Mouse (Mus musculus) liver, embryonic 11.5 days (tissue): ENCODE results near the gene Tiam1. TPM values are rescaled to one million over a fixed set of nuclear protein-coding genes. Genes with fewer than 3 reads are reported as not detected.

ENCODE experiments used
- ATAC-seq: fragments of 200-750 bp; cut with Nextera tagmentation; replicated peaks from 2 replicates; pipeline ENCODE4 v1.8.0; 2017; ENCODE audit warnings: moderate number of reproducible peaks, mild to moderate bottlenecking, moderate TSS enrichment, moderate library complexity; ENCODE audit not compliant: low FRiP score
- DNase-seq: peaks from one replicate; pipeline ENCODE4 v3.0.0-alpha.2; 2017; ENCODE audit warnings: low spot score
- H3K27ac ChIP-seq: fragments of 300-500 bp; sonication (generic); 2 replicates; pipeline ENCODE4 v1.5.1; 2014; ENCODE audit warnings: mild to moderate bottlenecking, low read depth, low read length, control low read depth
- H3K27me3 ChIP-seq: fragments of 300-500 bp; sonication (generic); replicated peaks from 2 replicates; pipeline ENCODE4 v1.6.1; 2014; ENCODE audit warnings: low read length, mixed read lengths; ENCODE audit not compliant: control insufficient read depth, insufficient read depth
- H3K36me3 ChIP-seq: fragments of 300-500 bp; sonication (generic); 2 replicates; pipeline ENCODE4 v1.6.1; 2014; ENCODE audit warnings: mild to moderate bottlenecking, low read length, moderate library complexity, mixed read lengths; ENCODE audit not compliant: control insufficient read depth, insufficient read depth
- H3K4me1 ChIP-seq: fragments of 300-500 bp; sonication (generic); replicated peaks from 2 replicates; pipeline ENCODE4 v1.6.1; 2014; ENCODE audit warnings: low read length, mixed read lengths; ENCODE audit not compliant: control insufficient read depth, insufficient read depth
- H3K4me2 ChIP-seq: fragments of 300-500 bp; sonication (generic); 2 replicates; pipeline ENCODE4 v1.6.1; 2014; ENCODE audit warnings: mild to moderate bottlenecking, control low read depth, moderate library complexity
- H3K4me3 ChIP-seq: fragments of 300-500 bp; sonication (generic); 2 replicates; pipeline ENCODE4 v1.5.1; 2014; ENCODE audit warnings: low read depth, low read length, control low read depth
- H3K9ac ChIP-seq: fragments of 300-500 bp; sonication (generic); 2 replicates; pipeline ENCODE4 v1.6.1; 2014; ENCODE audit warnings: low read depth, low read length, control low read depth
- H3K9me3 ChIP-seq: fragments of 300-500 bp; sonication (generic); 2 replicates; pipeline ENCODE4 v1.6.1; 2016; ENCODE audit warnings: low read length, inconsistent platforms, mixed read lengths; ENCODE audit not compliant: control insufficient read depth
- WGBS: fragments of 180-500 bp; shearing (Covaris S2); extraction: QIAGEN DNeasy Blood & Tissue Kit; methylation state at CpG from one replicate; pipeline ENCODE4 v1.1.7; 2014; 5-methylcytosine and 5-hydroxymethylcytosine counted together
- polyA plus RNA-seq: library from polyadenylated mRNA; unstranded; fragments of >200 nt; fragmentation: Nextera tagmentation; extraction: Ambion mirVana; gene quantifications from 2 replicates; pipeline ENCODE4 v1.2.1, GENCODE M21; 2014

Tiam1 gene
- polyA plus RNA-seq, 1 experiment from 2014 or later, result 17.2 TPM

DNA sequence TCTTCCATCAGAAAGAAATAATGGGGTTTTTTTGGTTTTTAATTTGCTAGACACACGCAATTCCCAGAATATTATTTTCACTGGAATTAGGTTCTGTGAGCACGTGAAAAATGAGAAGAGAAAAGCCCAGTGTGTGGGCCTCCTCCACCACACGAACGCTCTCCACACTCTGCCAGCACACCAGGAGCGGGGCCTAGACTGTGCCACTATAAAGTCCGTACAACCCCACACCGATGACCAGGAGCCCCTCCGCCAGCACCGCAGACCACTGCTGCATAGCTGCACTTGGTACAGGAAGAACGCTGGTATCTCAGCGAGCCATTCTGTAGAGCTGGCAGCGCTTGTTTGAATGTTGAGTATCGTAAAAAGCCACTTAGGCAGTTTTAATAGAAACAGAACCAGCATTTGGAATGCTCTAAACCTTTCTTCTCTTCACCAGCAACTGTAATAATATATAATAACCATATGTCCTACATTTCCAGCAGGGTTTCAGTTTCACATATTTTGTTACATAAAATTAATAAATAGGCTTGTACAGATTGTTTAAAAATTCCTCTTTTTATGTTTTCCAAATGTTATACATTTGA is 136.1 kb downstream of the Tiam1 start:
- Histone ChIP-seq H3K36me3 (no peaks in the 10 kb centered on the region), H3K27me3 (no peaks in the 10 kb centered on the region), H3K4me1 (no peaks in the 10 kb centered on the region), H3K9ac (no peak overlapping the region), H3K27ac (no peak overlapping the region), H3K4me3 (no peak overlapping the region), H3K9me3 (no peaks in the 10 kb centered on the region), H3K4me2 (no peak overlapping the region)
- DNase-seq (no peak), ATAC-seq (no peak)
- WGBS, result 87% methylated on average over 13 of the region's 13 CpGs

- ATAC-seq, result no peak
- Histone ChIP-seq H3K27me3 (no peaks in the 10 kb centered on the region), H3K4me2 (no peak overlapping the region), H3K4me1 (no peaks in the 10 kb centered on the region), H3K4me3 (no peak overlapping the region), H3K27ac (no peak overlapping the region), H3K36me3 (no peaks in the 10 kb centered on the region), H3K9ac (no peak overlapping the region), H3K9me3 (no peaks in the 10 kb centered on the region)
- WGBS, result 93% methylated on average over 14 of the region's 14 CpGs
- DNase-seq, result no peak
Observed at GRCm38 (mm10) chr16:90003556-90003955, 140.0 kb downstream of the Tiam1 start.

DNA sequence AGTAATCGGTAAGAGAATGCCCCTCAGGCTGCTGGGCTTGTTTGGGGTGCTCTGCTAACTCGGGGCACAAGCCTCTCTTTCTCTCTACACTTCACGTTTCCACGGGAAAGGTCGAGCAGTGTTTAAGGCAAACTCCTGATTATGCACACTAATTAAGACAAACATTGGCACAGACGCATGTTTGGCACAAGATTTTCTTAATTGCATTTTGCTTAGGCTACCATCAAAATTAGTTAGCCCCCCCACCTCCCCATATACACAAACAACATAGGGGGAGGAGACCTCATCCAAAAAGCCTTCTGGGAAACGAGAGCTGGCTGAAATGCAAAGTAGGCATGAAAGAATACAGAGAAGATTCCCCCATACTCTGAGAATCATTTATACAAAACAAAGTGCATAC is 148.4 kb downstream of the Tiam1 start:
- H3K9ac ChIP-seq, result no peak overlapping the region
- no peak for DNase-seq
- ATAC-seq, result no peak
- H3K4me3 ChIP-seq, result no peak overlapping the region
- 88% methylated on average over 7 of the region's 7 CpGs for WGBS
- peaks cover 4% of the 10 kb centered on the region; the same call in 1 of the 2 replicates for H3K9me3 ChIP-seq
- H3K36me3 ChIP-seq, result no peaks in the 10 kb centered on the region
- H3K4me2 ChIP-seq, result no peak overlapping the region
- peaks cover 33% of the 10 kb centered on the region for H3K4me1 ChIP-seq
- H3K27ac ChIP-seq, result no peak overlapping the region
- no peaks in the 10 kb centered on the region for H3K27me3 ChIP-seq

- Histone ChIP-seq H3K4me1 (peaks cover 38% of the 10 kb centered on the region), H3K4me2 (peak overlapping the region; percentile 33), H3K36me3 (no peaks in the 10 kb centered on the region), H3K9me3 (peaks cover 4% of the 10 kb centered on the region; the same call in 1 of the 2 replicates), H3K27ac (no peak overlapping the region; the same call in 1 of the 2 replicates), H3K4me3 (no peak overlapping the region), H3K27me3 (no peaks in the 10 kb centered on the region), H3K9ac (no peak overlapping the region)
- ATAC-seq, result 0 out of 2 replicates have a peak, but pooled peaks have one; percentile 20
- WGBS, result 52% methylated on average over 17 of the region's 17 CpGs
- DNase-seq, result no peak
Observed at GRCm38 (mm10) chr16:89993991-89994825, 149.4 kb downstream of the Tiam1 start.

DNA sequence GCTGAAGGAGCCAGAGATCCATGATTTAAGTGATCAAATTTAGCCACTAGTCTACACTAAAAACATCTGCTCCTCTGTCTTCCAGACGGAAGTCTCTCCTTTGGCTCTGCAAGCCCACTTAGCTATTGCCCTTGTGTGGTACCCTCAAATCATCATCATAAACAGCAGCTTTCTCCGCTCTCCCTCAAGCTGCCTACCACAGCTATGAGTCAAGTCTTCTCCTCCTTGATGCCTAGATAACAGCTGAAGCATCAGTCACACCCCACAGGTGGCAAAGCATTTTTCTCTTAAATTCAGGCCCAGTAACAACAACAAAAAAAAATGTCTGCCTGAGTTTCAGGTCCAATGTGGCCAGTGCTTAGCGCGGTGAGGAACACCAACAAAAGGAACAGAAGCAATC is 150.1 kb downstream of the Tiam1 start:
- ATAC-seq, result no peak
- peaks cover 4% of the 10 kb centered on the region; the same call in 1 of the 2 replicates for H3K9me3 ChIP-seq
- DNase-seq, result no peak
- WGBS, result 74% methylated on average over 4 of the region's 4 CpGs
- H3K9ac ChIP-seq, result no peak overlapping the region
- no peak overlapping the region; the same call in 1 of the 2 replicates for H3K27ac ChIP-seq
- no peaks in the 10 kb centered on the region for H3K36me3 ChIP-seq
- H3K4me2 ChIP-seq, result peak overlapping the region; percentile 33
- no peak overlapping the region for H3K4me3 ChIP-seq
- H3K4me1 ChIP-seq, result peaks cover 38% of the 10 kb centered on the region
- H3K27me3 ChIP-seq, result no peaks in the 10 kb centered on the region

DNA sequence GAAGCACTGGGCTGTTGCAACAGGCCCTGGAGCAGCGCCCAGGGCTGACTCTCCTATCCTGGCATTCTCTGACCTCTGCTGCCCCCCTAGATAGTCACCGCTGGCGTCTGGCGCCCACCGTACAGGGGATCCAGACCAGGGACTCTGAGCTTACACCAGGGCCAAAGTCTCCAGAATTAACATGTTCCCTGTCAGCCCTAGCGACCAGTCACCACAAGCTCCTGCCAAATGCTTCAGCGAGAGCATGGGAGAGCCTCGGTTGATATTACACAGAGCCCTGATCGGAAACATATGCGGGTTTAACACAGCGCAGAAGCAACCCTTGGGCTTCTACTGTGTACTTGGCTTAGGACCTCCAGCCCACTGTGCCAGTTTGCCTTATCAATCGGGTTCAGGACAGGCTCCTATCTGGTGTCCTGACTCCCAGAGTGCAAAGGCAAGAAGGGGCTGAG is 151.8 kb downstream of the Tiam1 start:
- H3K4me2 ChIP-seq, result peak overlapping the region; percentile 13; the same call in 1 of the 2 replicates
- no peak overlapping the region for H3K9ac ChIP-seq
- H3K36me3 ChIP-seq, result no peaks in the 10 kb centered on the region
- H3K9me3 ChIP-seq, result peaks cover 4% of the 10 kb centered on the region; the same call in 1 of the 2 replicates
- ATAC-seq, result peak; percentile 69
- H3K27me3 ChIP-seq, result no peaks in the 10 kb centered on the region
- 54% methylated on average over 12 of the region's 12 CpGs for WGBS
- peak overlapping the region; percentile 62; the same call in 1 of the 2 replicates for H3K27ac ChIP-seq
- H3K4me1 ChIP-seq, result peaks cover 43% of the 10 kb centered on the region
- DNase-seq, result no peak
- no peak overlapping the region for H3K4me3 ChIP-seq

- ATAC-seq, result peak; percentile 73
- Histone ChIP-seq H3K4me2 (no peak overlapping the region), H3K4me3 (no peak overlapping the region), H3K9me3 (no peaks in the 10 kb centered on the region; the same call in 1 of the 2 replicates), H3K27me3 (no peaks in the 10 kb centered on the region), H3K4me1 (peaks cover 56% of the 10 kb centered on the region), H3K9ac (no peak overlapping the region), H3K27ac (no peak overlapping the region), H3K36me3 (no peaks in the 10 kb centered on the region)
- 58% methylated on average over 5 of the region's 5 CpGs for WGBS
- no peak for DNase-seq
Observed at GRCm38 (mm10) chr16:89990288-89990955, 153.1 kb downstream of the Tiam1 start.

DNA sequence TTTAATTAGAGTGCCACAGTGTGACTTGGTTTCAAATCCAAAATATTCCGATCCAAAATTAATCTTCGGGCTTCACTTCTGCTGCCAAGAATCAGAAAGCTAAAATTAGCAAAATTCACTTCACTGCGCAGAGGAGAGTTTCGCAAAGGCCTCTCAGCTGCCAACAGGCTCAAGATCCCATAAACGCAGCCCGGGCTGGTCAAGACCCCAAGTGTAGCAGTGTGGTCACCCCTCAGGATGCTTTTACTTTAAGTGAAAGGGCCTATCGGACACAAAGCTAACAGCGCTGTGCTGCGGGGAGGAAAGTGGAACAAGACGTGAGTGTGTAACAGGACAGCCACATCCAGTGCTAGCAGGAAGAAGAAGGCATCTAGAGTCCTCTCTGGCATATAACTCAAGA is 153.8 kb downstream of the Tiam1 start:
- ATAC-seq, result no peak
- DNase-seq, result no peak
- Histone ChIP-seq H3K4me1 (peaks cover 59% of the 10 kb centered on the region), H3K4me2 (no peak overlapping the region), H3K9ac (no peak overlapping the region), H3K4me3 (no peak overlapping the region), H3K27me3 (no peaks in the 10 kb centered on the region), H3K36me3 (no peaks in the 10 kb centered on the region), H3K9me3 (no peaks in the 10 kb centered on the region), H3K27ac (no peak overlapping the region)
- 81% methylated on average over 10 of the region's 10 CpGs for WGBS
